Mouse (Mus musculus): ENCODE data around the gene Agfg1.

DNA sequence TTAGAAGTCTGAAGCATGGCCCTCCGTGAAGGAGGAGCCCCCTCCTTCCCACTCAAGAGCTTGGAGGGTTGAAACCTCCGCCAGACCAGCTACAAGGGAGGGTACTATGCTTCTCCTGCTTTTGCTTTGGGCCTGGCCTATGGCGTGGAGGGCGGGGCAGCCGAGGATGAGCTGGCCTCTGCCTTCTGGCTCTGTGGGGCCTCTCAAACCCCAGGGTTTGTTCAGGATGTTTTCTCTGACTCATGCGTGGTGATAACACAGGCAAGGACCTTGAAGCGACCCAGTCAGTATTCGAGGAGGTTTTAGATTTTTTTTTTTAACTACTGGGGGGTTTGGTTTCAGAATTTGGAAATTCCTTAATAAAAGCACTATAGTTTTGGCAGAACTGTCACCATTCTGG is 4.7 kb upstream of the Agfg1 start:
- no peak for TF ChIP-seq POLR2A (IDR thresholded peaks at IDR 0.05; ENCODE audit: control insufficient read depth in 1 of 2, insufficient read depth in 1 of 2, low read depth in 1 of 2, low read length in 2 of 2, poor library complexity in 1 of 2)
- TF ChIP-seq TAL1 (IDR thresholded peaks at IDR 0.05; ENCODE audit: low read length): no peak
- TF ChIP-seq E2F4 (IDR thresholded peaks at IDR 0.05; ENCODE audit: borderline replicate concordance, low read depth, low read length): no peak
